Mouse (Mus musculus) forelimb bud, embryonic 11.5 days (tissue): Measurements from ENCODE around the gene Tmem199.

Experiments
- DNase-seq: peaks from one replicate; pipeline ENCODE4 v3.0.0-alpha.2; 2012; ENCODE audit warnings: low read depth, low spot score

Gene Tmem199

GRCm38 (mm10) chr11:78524838-78525237 lies 12.9 kb upstream of the Tmem199 start:
- DNase-seq: no peak

- no peak for DNase-seq
Observed at GRCm38 (mm10) chr11:78523241-78523955, 11.4 kb upstream of the Tmem199 start.

DNA sequence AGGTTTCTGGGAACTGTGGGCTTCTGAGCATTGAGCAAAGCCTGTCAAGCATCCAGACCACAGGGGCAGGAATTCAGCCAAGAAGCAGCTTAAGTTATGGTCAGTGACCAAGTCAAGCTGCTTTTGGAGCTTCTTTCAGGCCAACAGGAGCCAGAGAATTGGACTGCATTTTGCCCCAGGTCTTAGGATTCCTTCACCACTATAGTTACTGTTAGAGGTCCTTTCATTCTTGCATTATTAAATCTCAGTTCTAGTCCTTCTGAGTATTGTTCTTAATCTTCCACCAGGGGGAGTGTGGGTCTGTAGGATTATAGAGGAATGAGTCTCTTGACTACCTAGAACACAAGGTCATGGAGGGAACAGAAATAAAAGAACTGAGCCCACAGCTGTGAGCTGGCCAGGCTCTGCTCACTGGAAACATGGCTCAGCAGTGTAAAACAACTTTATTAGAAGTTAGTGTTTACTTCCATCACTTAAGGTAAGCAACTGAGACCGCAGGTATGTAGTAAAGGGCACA lies 10.6 kb upstream of the Tmem199 start:
- no peak for DNase-seq

DNA sequence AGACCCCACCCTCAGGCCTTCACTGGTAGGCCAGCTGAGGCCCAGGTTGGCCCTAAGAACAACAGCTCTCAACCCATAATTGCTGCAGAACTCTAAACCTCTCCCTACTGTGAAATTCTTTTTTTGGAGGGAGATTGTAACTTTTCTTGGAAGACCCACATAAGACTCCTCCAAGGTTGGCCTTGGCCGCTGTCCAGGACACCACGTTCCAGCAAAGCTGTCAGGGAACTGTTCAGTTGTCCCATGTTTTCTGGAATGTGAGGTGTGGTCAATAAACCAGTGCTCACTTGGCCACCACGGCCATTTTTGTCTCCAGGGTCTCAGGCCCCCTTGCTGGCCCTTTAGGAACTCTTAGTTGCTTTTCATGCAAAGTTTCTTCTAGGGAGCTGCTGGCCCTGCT lies 9.9 kb upstream of the Tmem199 start:
- no peak for DNase-seq

DNA sequence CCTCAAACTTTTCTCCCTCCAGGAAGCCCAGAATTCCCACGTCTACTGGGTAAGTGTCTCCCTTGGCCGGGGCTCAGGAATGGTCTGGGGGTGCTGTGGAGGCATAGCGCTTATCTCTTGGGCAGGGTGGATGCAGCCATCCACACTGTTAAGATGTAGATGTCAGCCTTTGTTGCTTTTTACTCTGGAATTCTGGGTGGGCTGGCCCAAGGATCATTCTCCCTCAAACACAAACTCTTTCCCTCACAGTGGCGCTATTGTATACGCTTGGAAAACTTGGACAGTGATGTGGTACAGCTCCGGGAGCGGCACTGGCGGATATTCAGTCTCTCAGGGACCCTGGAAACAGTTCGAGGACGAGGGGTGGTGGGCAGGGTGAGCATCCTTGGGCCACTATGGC lies 7.0 kb upstream of the Tmem199 start:
- DNase-seq: no peak

DNA sequence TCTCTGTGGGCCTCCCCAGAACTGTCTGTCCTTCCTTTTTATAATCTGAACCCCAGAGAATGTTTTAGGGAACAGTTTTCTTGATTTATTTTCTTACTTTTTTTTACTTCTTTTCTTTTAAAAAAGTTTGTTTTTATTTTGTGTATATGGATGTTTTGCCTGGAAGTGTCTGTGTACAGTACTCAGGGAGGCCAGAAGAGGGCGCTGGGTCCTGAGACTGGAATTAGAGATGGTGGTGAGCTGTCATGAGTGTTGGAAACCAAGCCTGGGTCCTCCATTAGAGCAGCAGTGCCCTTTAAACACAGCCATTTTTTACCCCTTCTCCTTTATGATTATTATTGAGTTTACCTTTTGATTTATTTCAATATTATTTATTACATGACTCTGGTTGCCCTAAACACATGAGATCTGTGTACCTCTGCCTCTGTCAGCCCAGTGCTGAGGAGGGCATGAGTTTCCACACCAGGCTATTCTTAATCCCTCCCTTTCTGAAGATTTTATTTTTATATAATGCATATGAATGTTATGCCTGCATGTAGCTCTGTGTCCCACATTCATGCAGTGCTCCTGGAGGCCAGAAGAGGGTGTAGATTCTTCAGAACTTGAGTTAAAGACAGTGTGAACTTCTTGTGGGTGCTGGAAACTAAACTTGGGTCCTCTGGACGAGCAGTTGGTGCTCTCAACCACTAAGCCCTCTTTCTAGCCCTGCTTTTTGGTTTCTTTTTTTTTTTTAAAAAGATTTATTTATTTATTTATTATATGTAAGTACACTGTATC lies 3.8 kb upstream of the Tmem199 start:
- no peak for DNase-seq

GRCm38 (mm10) chr11:78513106-78513790 lies 1.3 kb upstream of the Tmem199 start:
- no peak for DNase-seq

- DNase-seq: no peak
Observed at GRCm38 (mm10) chr11:78509148-78509547, 2.8 kb downstream of the Tmem199 start.

DNA sequence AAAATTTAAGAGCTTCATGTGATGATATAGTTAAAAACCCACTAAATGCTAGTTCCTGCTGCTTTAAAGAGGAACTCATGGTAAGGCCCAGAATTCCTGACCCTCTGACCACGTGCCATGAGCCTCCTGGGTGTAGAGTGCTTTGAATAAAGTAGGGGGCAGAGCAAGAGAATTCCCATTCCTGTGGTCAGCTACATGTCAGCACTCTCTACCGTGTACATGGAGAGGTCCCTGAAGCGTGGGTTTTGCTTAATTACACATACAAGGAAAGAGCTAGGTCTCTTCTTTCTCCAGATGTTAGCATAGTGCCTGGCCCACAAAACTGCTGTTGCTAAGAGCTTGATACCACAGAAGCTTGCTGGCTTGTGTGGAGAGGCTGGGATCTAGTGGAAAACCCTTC lies 6.5 kb downstream of the Tmem199 start:
- no peak for DNase-seq

GRCm38 (mm10) chr11:78502909-78503650 lies 8.9 kb downstream of the Tmem199 start, which contains the start of gene Sebox:
Gene Sebox, plus strand, starts transcription at chr11:78503447.
- no peak for DNase-seq

GRCm38 (mm10) chr11:78501529-78501928 lies 10.4 kb downstream of the Tmem199 start:
- no peak for DNase-seq

GRCm38 (mm10) chr11:78500623-78501202 lies 11.3 kb downstream of the Tmem199 start:
- no peak for DNase-seq

GRCm38 (mm10) chr11:78499543-78499942 lies 12.4 kb downstream of the Tmem199 start:
- DNase-seq: no peak

GRCm38 (mm10) chr11:78499004-78499403 lies 13.0 kb downstream of the Tmem199 start, which contains the start of gene Vtn:
Gene Vtn, plus strand, starts transcription at chr11:78499091.
- DNase-seq: no peak

DNA sequence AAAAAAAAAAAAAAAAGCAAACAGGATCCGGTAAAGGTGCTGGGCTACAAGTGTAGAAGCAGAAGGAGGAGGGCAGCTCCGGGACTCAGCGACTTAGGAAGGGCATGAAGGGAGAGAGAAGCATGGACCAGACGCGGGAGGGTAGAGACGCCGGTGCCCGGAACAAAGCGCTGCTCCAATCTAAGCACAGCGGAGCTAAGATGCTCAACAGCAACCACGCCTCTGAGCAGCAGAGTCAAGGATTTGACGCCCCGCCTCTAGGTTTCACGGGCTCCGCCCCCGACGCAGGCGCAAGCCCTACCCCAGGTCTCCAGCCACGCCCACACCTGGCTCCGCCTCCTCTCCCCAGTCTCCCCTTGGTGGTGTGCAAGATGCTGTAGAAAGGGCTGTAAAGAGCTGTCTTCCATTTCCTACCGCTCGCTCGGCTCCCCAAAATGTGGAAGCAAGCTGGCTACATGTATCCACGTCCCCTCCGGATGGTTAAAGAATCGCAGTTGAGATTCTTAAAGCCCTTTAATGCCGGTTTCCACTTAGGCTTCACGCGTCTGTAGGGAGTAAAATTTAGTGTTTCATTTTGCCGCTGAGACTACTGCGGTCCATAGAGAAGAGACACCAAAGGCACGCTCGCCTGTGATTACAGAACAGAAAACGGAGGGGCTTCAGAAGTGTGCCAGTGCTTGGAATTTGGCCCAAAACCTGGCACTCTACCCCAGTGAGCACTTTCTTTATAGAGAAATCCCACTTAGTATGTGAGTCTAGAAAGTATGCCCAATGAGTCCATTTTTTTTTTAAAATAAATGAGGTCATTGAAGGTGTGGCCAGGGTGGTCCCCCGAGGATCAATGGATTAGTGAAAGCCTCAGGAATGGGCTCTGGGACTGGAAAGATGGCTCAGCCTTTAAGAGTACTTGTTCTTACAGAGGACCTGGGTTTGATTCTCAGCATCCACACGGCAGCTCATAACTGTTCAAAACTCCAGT lies 14.1 kb downstream of the Tmem199 start, which contains the start of gene Sarm1:
Sarm1 (minus strand) TSS at position 211 of the 979 bp plus-strand sequence.
- DNase-seq: peak; percentile 95

DNA sequence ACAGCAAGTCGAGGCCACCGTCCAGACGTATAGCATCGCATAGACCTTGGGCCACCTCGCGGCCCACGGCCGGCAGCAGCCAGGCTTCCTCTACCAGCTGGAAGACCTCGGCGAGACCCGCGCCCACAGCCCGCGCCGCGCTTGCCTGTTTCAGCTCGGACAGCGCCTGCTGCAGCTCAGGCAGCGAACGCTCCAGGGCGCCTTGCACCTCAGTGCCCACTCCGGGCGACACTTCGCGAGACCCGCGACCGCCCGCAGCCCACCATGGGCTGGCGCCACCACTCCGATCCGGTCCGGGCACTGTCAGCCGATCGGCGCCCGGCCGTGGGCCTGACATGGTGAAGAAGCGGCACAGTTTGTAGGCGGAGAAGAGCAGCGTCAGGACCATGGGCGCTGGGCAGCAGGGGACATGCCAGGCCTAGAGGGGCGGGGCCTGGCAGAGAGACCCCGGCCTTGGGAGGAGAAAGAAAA lies 14.9 kb downstream of the Tmem199 start:
- no peak for DNase-seq

GRCm38 (mm10) chr11:78495904-78496303 lies 16.1 kb downstream of the Tmem199 start:
- DNase-seq: peak; percentile 76

- DNase-seq: peak; percentile 14
Observed at GRCm38 (mm10) chr11:78490781-78491241, 21.2 kb downstream of the Tmem199 start.

- DNase-seq: peak; percentile 79
Observed at GRCm38 (mm10) chr11:78488168-78488567, 23.8 kb downstream of the Tmem199 start.
